Mouse (Mus musculus) testis, adult 2 months (tissue): ENCODE results near the gene Cyp2c50. TPM values are rescaled to one million over a fixed set of nuclear protein-coding genes. Genes with fewer than 3 reads are reported as not detected.
"Not testable (repeated sequence)": the region's sequence is repeated elsewhere in the genome, so short reads cannot be mapped to it uniquely, and the experiment has no call there.

Experiments
- H3K27ac ChIP-seq: fragments of 200-500 bp; 2 replicates; pipeline ENCODE4 v1.5.1; 2012; ENCODE audit warnings: low read depth, low read length; ENCODE audit not compliant: control insufficient read depth, insufficient read depth
- H3K27me3 ChIP-seq: fragments of 200-500 bp; 2 replicates; pipeline ENCODE4 v1.6.1; 2012; ENCODE audit warnings: mild to moderate bottlenecking, low read length, moderate library complexity; ENCODE audit not compliant: control insufficient read depth, insufficient read depth
- H3K36me3 ChIP-seq: fragments of 200-500 bp; 2 replicates; pipeline ENCODE4 v1.6.1; 2012; ENCODE audit warnings: mild to moderate bottlenecking, low read length; ENCODE audit not compliant: control insufficient read depth, insufficient read depth
- H3K4me1 ChIP-seq: fragments of 200-500 bp; 2 replicates; pipeline ENCODE4 v1.6.1; 2012; ENCODE audit warnings: low read length; ENCODE audit not compliant: control insufficient read depth, insufficient read depth
- H3K4me3 ChIP-seq: fragments of 200-500 bp; 2 replicates; pipeline ENCODE4 v1.5.1; 2012; ENCODE audit warnings: low read depth, mild to moderate bottlenecking, low read length, moderate library complexity, mixed read lengths; ENCODE audit not compliant: control insufficient read depth
- CTCF ChIP-seq: fragments of 200-500 bp; IDR thresholded peaks from 2 replicates; pipeline ENCODE4 v1.5.1; 2012; ENCODE audit warnings: low read depth, mild to moderate bottlenecking, inconsistent platforms, low read length, moderate library complexity; ENCODE audit not compliant: control insufficient read depth, insufficient read depth, insufficient replicate concordance
- POLR2A ChIP-seq: fragments of 200-500 bp; IDR thresholded peaks from 2 replicates; pipeline ENCODE4 v1.6.1; 2012; ENCODE audit warnings: low read depth, mild to moderate bottlenecking, inconsistent platforms, low read length, moderate library complexity; ENCODE audit not compliant: control insufficient read depth
- polyA plus RNA-seq: library from polyadenylated mRNA; depleted of rRNA; stranded (reverse); fragments of >200 nt; gene quantifications from 2 replicates; pipeline ENCODE4 v1.2.3, GENCODE M21; 2012; rRNA removed

Gene Cyp2c50
- polyA plus RNA-seq, result not detected in 2 replicates

GRCm38 (mm10) chr19:40089421-40089820 is at the start of gene Cyp2c50:
Cyp2c50 (plus strand) TSS chr19:40089688.
- H3K4me3 ChIP-seq, H3K27me3 ChIP-seq, H3K36me3 ChIP-seq, H3K4me1 ChIP-seq, H3K27ac ChIP-seq: not testable (repeated sequence)

GRCm38 (mm10) chr19:40073701-40074100 is 15.8 kb upstream of the Cyp2c50 start, which contains the start of gene Cyp2c54:
Cyp2c54 (minus strand) TSS chr19:40073827.
- no peak within 1 kb of the TSS for H3K27ac ChIP-seq
- TF ChIP-seq CTCF, result no peak
- TF ChIP-seq POLR2A, result no peak
- H3K4me1 ChIP-seq, result no peaks in the 10 kb centered on the region
- H3K4me3 ChIP-seq, result no peak within 1 kb of the TSS
- H3K27me3 ChIP-seq, result no peaks in the 10 kb centered on the region
- no peaks in the 10 kb centered on the region for H3K36me3 ChIP-seq

GRCm38 (mm10) chr19:40088381-40088780 is 1.1 kb upstream of the Cyp2c50 start:
- Histone ChIP-seq H3K4me1 (no peaks in the 10 kb centered on the region), H3K36me3 (no peaks in the 10 kb centered on the region), H3K27me3 (no peaks in the 10 kb centered on the region), H3K4me3 (no peak overlapping the region), H3K27ac (no peak overlapping the region)
- TF ChIP-seq POLR2A (no peak), CTCF (no peak)

- no peak overlapping the region for H3K27ac ChIP-seq
- no peaks in the 10 kb centered on the region for H3K27me3 ChIP-seq
- no peaks in the 10 kb centered on the region for H3K36me3 ChIP-seq
- no peak overlapping the region for H3K4me3 ChIP-seq
- no peaks in the 10 kb centered on the region for H3K4me1 ChIP-seq
- TF ChIP-seq CTCF, result no peak
- no peak for TF ChIP-seq POLR2A
These were observed 1.6 kb downstream of the Cyp2c50 start for GRCm38 (mm10) chr19:40091111-40091510.

GRCm38 (mm10) chr19:40119624-40120023 is 30.1 kb downstream of the Cyp2c50 start:
- H3K4me1 ChIP-seq, H3K27ac ChIP-seq, H3K27me3 ChIP-seq, H3K4me3 ChIP-seq, H3K36me3 ChIP-seq: not testable (repeated sequence)

- H3K4me3 ChIP-seq, H3K27ac ChIP-seq: not testable (repeated sequence)
These were observed 35.7 kb downstream of the Cyp2c50 start for GRCm38 (mm10) chr19:40125165-40125564.

GRCm38 (mm10) chr19:40126996-40127395 is 37.5 kb downstream of the Cyp2c50 start:
- H3K4me3 ChIP-seq, H3K36me3 ChIP-seq, H3K27ac ChIP-seq, H3K27me3 ChIP-seq, H3K4me1 ChIP-seq: not testable (repeated sequence)

More at GRCm38 (mm10) chr19:40125165-40125564, 35.7 kb downstream of the Cyp2c50 start:
- H3K36me3 ChIP-seq, H3K4me1 ChIP-seq, H3K27me3 ChIP-seq: not testable (repeated sequence)

Other genes starting within 250 kb of the Cyp2c50 start
- not detected in 2 replicates for gene Cyp2c69, start 202.9 kb upstream of the Cyp2c50 start, polyA plus RNA-seq
- gene Cyp2c37, start 97.3 kb upstream of the Cyp2c50 start, polyA plus RNA-seq, result not detected in 2 replicates
- gene Cyp2c54, start 15.9 kb upstream of the Cyp2c50 start, polyA plus RNA-seq, result not detected in 2 replicates
- not detected in 2 replicates for gene Cyp2c70, start 97.6 kb downstream of the Cyp2c50 start, polyA plus RNA-seq
- 8.8 and 16.0 TPM in 2 replicates for gene Pdlim1, start 182.2 kb downstream of the Cyp2c50 start, polyA plus RNA-seq